Mouse (Mus musculus): ENCODE measurements around the gene Lrrc38.

The Lrrc38 gene

DNA sequence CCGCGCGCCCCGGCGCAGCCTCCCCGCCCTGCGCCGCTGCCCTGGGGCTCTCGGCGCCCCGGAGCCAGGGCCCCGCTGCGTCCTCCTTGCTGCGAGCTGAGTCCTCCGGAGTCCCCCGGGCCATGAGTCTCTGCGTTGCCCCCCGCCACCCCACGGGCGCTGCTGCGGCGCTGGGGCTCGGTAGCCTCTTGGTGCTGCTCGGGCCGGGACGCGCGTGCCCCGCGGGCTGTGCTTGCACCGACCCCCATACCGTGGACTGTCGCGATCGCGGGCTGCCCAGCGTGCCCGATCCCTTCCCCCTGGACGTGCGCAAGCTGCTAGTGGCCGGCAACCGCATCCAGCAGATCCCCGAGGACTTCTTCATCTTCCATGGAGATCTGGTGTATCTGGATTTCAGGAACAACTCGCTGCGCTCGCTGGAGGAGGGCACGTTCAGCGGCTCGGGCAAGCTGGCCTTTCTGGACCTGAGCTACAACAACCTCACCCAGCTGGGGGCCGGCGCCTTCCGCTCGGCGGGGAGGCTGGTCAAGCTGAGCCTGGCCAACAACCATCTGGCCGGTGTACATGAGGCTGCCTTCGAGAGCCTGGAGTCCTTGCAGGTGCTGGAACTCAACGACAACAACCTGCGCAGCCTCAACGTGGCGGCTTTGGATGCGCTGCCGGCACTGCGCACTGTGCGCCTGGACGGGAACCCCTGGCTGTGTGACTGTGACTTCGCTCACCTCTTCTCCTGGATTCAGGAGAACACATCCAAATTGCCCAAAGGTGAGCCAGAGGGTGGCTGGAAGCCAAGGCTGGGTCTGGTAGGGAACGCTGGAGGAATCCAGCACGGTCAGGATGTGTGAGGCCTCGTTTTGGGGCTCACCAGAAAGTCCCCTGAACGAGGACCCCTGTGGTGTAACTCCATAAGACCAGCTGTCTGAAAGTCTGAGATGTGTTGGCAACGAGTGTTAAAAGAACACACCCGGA lies 774 bp downstream of the Lrrc38 start:
- no peak for DNase-seq

- no peak for DNase-seq
Observed at GRCm38 (mm10) chr4:143352301-143352700, 2.7 kb downstream of the Lrrc38 start.

GRCm38 (mm10) chr4:143361520-143361919 lies 12.0 kb downstream of the Lrrc38 start:
- DNase-seq, result no peak

DNA sequence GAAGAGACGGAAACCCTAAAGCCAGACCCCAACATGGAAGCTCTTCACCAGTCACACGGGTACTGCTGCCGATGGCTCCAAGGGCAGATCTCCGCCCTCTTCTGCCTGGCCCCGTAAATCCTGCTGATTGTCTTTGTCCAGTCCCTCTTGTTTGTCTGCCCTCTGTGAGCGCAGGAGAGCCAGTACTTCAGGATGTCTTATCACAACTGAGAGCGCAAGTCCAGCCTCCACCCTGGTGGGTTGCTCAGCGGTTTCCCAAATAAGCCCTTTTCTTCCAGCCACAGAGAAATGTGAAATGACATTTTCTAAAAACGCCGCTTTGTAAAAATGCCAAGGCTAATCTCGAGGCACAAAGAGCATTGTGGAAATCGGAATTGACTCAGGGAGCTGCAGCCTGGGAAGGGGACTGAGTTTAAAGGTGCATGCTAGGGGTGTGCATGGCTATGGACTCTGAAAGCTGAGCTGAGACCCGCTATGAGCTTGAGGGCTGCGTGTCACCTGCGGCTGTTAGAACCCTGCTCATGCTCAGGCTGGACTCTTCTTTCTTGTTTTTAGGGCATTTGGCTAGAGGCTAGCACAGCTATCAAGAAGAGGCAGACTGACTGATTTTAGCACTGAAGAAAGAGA lies 17.0 kb downstream of the Lrrc38 start:
- DNase-seq, result no peak

DNA sequence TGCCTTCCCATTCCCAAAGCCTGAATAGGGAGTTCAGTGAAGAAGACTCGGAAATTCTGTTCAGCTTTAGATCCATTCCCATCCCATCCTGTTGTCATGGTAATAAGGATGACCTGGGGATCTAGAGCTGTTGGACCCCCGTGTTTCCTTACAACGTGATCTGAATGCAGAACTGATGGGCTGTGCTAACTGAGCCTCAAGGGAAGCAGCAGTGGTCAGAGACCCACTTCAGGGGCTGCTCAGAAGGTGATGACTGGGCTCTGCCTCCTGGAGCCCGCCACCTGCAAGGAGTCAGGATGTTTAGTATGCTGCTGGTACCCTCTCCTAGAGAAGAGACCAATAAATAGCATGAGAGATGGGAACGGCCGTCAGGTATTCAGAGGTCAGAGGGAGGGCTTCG lies 29.9 kb downstream of the Lrrc38 start:
- DNase-seq, result no peak

DNA sequence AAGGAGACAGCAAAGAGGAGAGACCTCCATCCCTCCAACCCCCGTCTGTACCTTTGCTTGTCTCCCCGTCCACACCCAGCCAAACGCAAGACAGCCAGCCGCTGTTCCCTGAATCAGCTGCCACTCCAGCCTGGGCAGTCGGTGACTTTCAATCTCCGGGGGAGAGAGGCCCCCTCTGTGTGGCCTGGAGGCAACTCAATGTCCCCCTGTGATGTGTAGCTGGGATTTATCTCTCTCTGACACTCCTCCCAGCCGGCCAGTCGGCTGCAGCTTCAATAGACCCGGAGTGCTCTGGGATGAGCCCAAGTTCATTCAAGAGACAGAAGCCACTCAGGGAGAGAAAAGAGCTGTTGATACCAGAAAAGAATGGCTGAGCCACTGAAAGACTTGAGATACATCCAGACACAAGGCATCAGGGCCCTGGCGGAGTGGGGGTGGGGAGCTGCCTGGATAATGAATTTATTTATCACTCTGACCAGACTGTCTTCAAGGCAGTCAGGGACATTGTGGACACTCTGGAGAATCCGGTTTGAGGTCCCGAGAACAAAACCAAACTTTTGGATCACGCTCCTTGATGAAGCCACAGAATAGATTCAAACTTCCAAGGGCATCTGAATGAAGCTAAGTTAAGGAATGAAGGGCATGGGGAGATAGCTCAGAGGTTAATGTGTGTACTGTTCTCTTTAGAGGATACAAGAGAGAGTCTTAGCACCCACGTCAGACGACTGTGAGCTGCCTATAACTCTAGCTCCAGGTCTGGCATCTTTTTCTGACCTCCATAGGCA lies 30.6 kb downstream of the Lrrc38 start:
- no peak for DNase-seq

DNA sequence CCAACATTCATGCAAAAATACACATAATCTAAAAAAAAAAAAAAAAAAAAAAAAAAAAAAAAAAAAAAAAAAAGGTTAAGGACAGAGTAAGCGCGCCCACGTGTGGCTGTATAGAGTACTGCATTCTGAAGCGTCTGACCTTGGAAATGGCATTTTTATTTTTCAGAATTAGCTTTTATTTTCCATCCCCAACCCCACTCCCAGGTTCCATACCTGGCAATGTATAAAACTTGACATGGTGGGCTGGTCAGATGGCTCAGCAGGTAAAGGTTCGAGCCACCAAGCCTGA lies 31.1 kb downstream of the Lrrc38 start:
- no peak for DNase-seq

DNA sequence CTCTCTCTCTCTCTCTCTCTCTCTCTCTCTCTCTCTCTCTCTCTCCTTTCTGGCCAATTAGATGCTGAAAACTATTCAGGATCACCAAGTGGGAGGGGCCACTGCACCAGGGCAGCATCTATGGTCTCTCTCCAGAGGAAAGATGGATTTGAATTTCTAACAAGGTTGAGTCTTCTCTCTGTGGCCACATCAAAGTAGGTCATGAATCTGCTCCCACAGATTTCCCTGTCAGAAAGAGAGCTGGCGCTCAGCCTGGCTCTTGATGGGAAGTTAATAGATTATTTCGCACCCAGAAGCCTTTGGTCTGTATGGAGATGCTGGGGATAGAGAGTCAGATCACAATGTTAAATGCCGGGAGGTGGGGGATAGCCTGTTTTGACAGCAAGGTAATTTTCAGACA lies 32.6 kb downstream of the Lrrc38 start:
- no peak for DNase-seq

DNA sequence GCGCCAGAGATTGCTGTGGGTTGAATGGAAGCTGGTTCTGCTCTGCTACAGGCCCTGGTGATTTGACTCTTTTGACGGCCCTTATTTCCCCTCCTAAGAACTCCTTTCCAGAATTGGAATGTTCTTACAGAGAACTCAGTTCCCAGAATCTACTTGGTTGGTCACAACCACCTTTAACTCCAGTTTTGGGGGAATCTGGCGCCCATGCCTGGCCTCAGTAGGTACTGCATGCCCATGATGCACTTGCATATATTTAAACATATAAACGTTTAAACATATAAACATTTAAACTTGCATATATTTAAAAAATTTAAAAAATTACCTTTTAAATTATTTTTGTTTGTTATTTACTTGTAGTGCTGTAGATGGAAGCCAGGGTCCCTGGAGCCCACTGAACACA lies 34.1 kb downstream of the Lrrc38 start:
- DNase-seq, result no peak

- peak; percentile 7 for DNase-seq
Observed at GRCm38 (mm10) chr4:143388955-143389702, 39.6 kb downstream of the Lrrc38 start.

- DNase-seq, result no peak
Observed at GRCm38 (mm10) chr4:143394181-143394580, 44.6 kb downstream of the Lrrc38 start, which contains the start of gene Pramel1. TSS of gene Pramel1 (plus strand) at chr4:143394428.

GRCm38 (mm10) chr4:143411566-143412218 lies 62.1 kb downstream of the Lrrc38 start:
- DNase-seq, result peak; percentile 6

GRCm38 (mm10) chr4:143412219-143413092 lies 62.9 kb downstream of the Lrrc38 start, which contains the start of gene Pramef8:
TSS of gene Pramef8 (plus strand) at chr4:143412426.
- peak; percentile 93 for DNase-seq

DNA sequence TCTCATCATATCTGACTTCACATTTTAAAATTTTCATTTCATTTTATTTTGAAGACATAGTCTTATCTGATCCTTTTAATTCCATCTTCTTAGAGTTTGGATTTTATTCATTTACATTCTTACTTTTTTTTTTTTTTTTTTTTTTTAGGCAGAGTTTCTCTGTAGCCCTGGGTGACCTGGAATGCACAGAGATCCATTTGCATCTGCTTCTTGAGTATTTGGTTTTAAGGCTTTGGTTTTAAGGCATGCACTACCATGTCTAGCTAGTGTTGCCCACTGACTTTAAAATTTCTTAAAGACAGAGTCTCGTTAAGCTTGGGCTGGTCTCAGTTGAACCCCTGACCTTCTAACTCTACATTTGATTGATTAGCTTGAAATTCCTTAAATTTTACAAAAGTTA lies 64.1 kb downstream of the Lrrc38 start:
- DNase-seq, result no peak

DNA sequence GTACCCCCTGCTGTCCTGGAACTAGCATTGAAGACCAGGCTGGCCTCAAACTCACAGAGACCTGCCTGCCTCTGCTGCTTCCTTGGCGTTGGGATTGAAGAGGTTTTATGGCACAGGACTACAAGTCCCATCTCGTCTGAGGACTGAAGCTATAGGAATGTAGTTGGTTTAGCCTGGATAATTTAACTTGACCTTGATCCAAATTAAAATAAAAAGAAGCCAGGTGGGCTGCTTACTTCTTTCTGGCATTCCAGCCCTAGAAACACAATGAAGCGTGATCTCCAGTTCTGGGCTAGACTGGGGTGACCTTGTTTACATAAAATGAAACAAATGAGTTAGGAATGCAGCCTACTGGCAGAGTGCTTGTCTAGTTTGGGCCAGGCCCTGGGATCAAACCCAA lies 64.6 kb downstream of the Lrrc38 start:
- DNase-seq, result no peak

Measured in kidney, adult 11 months (tissue).